Mouse (Mus musculus): ENCODE data around the gene Astn2. TPM values are rescaled to one million over a fixed set of nuclear protein-coding genes. Genes with fewer than 3 reads are reported as not detected.

Astn2 gene
- polyA plus RNA-seq, 1 experiment from 2014 or later = 1.9 TPM

GRCm38 (mm10) chr4:66302686-66303310 is 101.6 kb downstream of the Astn2 start:
- H3K9ac ChIP-seq = no peak overlapping the region
- no peaks in the 10 kb centered on the region for H3K9me3 ChIP-seq
- 77% methylated on average over 7 of the region's 7 CpGs for whole genome bisulfite sequencing
- no peak overlapping the region for H3K27ac ChIP-seq
- no peaks in the 10 kb centered on the region for H3K4me1 ChIP-seq
- no peak overlapping the region for H3K4me2 ChIP-seq (replicated peaks)
- no peak for ATAC-seq (ENCODE audit: low FRiP score, low read depth)
- H3K27me3 ChIP-seq = no peaks in the 10 kb centered on the region
- H3K36me3 ChIP-seq = no peaks in the 10 kb centered on the region
- no peak overlapping the region for H3K4me3 ChIP-seq

- no peak overlapping the region for H3K4me2 ChIP-seq (replicated peaks)
These were observed 119.4 kb downstream of the Astn2 start for GRCm38 (mm10) chr4:66285034-66285433.

GRCm38 (mm10) chr4:66276096-66276495 is 128.3 kb downstream of the Astn2 start:
- WGBS = 72% methylated on average over 4 of the region's 4 CpGs
- Histone ChIP-seq H3K27me3 (no peaks in the 10 kb centered on the region), H3K4me2 (replicated peaks) (no peak overlapping the region), H3K4me3 (no peak overlapping the region), H3K9ac (no peak overlapping the region), H3K4me1 (peaks cover 19% of the 10 kb centered on the region), H3K36me3 (no peaks in the 10 kb centered on the region), H3K9me3 (no peaks in the 10 kb centered on the region), H3K27ac (no peak overlapping the region)
- ATAC-seq (ENCODE audit: low FRiP score, low read depth) = no peak

More at GRCm38 (mm10) chr4:66285034-66285433, 119.4 kb downstream of the Astn2 start:
- H3K4me3 ChIP-seq = no peak overlapping the region
- H3K4me1 ChIP-seq = peaks cover 4% of the 10 kb centered on the region; the same call in 1 of the 2 replicates
- no peak for ATAC-seq (ENCODE audit: low FRiP score, low read depth)
- H3K9me3 ChIP-seq = no peaks in the 10 kb centered on the region
- H3K27me3 ChIP-seq = no peaks in the 10 kb centered on the region
- no peak overlapping the region for H3K9ac ChIP-seq
- no peak overlapping the region for H3K27ac ChIP-seq
- no peaks in the 10 kb centered on the region for H3K36me3 ChIP-seq

GRCm38 (mm10) chr4:66271550-66272117 is 132.8 kb downstream of the Astn2 start:
- Histone ChIP-seq H3K27me3 (no peaks in the 10 kb centered on the region), H3K9me3 (no peaks in the 10 kb centered on the region), H3K36me3 (no peaks in the 10 kb centered on the region), H3K4me1 (peaks cover 14% of the 10 kb centered on the region), H3K4me3 (no peak overlapping the region), H3K4me2 (replicated peaks) (0 out of 2 replicates have a peak overlapping the region, but pooled peaks have one; percentile 1), H3K9ac (no peak overlapping the region), H3K27ac (no peak overlapping the region)
- 33% methylated on average over 6 of the region's 6 CpGs for WGBS
- peak; percentile 78 for ATAC-seq (ENCODE audit: low FRiP score, low read depth)

GRCm38 (mm10) chr4:66264031-66264430 is 140.4 kb downstream of the Astn2 start:
- Histone ChIP-seq H3K9ac (no peak overlapping the region), H3K4me3 (no peak overlapping the region), H3K27me3 (no peaks in the 10 kb centered on the region), H3K27ac (no peak overlapping the region), H3K9me3 (no peaks in the 10 kb centered on the region), H3K36me3 (no peaks in the 10 kb centered on the region), H3K4me1 (no peaks in the 10 kb centered on the region), H3K4me2 (replicated peaks) (no peak overlapping the region)
- no peak for ATAC-seq (ENCODE audit: low FRiP score, low read depth)
- 85% methylated on average over 4 of the region's 4 CpGs for WGBS

- Histone ChIP-seq H3K9ac (no peak overlapping the region), H3K9me3 (no peaks in the 10 kb centered on the region), H3K27me3 (no peaks in the 10 kb centered on the region), H3K4me2 (replicated peaks) (no peak overlapping the region), H3K36me3 (no peaks in the 10 kb centered on the region), H3K4me3 (no peak overlapping the region), H3K4me1 (no peaks in the 10 kb centered on the region), H3K27ac (no peak overlapping the region)
- 83% methylated on average over 3 of the region's 3 CpGs for WGBS
- ATAC-seq (ENCODE audit: low FRiP score, low read depth) = no peak
These were observed 143.1 kb downstream of the Astn2 start for GRCm38 (mm10) chr4:66261276-66261675.

- no peak for ATAC-seq (ENCODE audit: low FRiP score, low read depth)
- H3K4me3 ChIP-seq = no peak overlapping the region
- no peaks in the 10 kb centered on the region for H3K27me3 ChIP-seq
- H3K9me3 ChIP-seq = no peaks in the 10 kb centered on the region
- H3K9ac ChIP-seq = no peak overlapping the region
- H3K27ac ChIP-seq = no peak overlapping the region
- no peaks in the 10 kb centered on the region for H3K4me1 ChIP-seq
- 81% methylated on average over 2 of the region's 2 CpGs for WGBS
- H3K36me3 ChIP-seq = no peaks in the 10 kb centered on the region
- no peak overlapping the region for H3K4me2 ChIP-seq (replicated peaks)
These were observed 145.5 kb downstream of the Astn2 start for GRCm38 (mm10) chr4:66258905-66259304.

GRCm38 (mm10) chr4:66254695-66255492 is 149.5 kb downstream of the Astn2 start:
- WGBS = 85% methylated on average over 4 of the region's 4 CpGs
- Histone ChIP-seq H3K9me3 (no peaks in the 10 kb centered on the region), H3K9ac (no peak overlapping the region), H3K36me3 (no peaks in the 10 kb centered on the region), H3K27me3 (no peaks in the 10 kb centered on the region), H3K4me2 (replicated peaks) (no peak overlapping the region), H3K27ac (no peak overlapping the region), H3K4me1 (no peaks in the 10 kb centered on the region), H3K4me3 (no peak overlapping the region)
- no peak for ATAC-seq (ENCODE audit: low FRiP score, low read depth)

- H3K4me3 ChIP-seq = no peak overlapping the region
- H3K4me2 ChIP-seq (replicated peaks) = no peak overlapping the region
- H3K4me1 ChIP-seq = 0 out of 2 replicates have a peak, but pooled peaks cover 7% of the 10 kb centered on the region
- no peak for ATAC-seq (ENCODE audit: low FRiP score, low read depth)
- H3K9ac ChIP-seq = no peak overlapping the region
- no peak overlapping the region for H3K27ac ChIP-seq
- H3K9me3 ChIP-seq = no peaks in the 10 kb centered on the region
- 31% methylated on average over 8 of the region's 8 CpGs for WGBS
- H3K27me3 ChIP-seq = no peaks in the 10 kb centered on the region
- H3K36me3 ChIP-seq = no peaks in the 10 kb centered on the region
These were observed 155.9 kb downstream of the Astn2 start for GRCm38 (mm10) chr4:66248521-66248920.

GRCm38 (mm10) chr4:66242683-66243082 is 161.7 kb downstream of the Astn2 start:
- Histone ChIP-seq H3K36me3 (no peaks in the 10 kb centered on the region), H3K4me1 (0 out of 2 replicates have a peak, but pooled peaks cover 4% of the 10 kb centered on the region), H3K9ac (no peak overlapping the region), H3K4me2 (replicated peaks) (no peak overlapping the region), H3K27me3 (no peaks in the 10 kb centered on the region), H3K4me3 (no peak overlapping the region), H3K27ac (no peak overlapping the region), H3K9me3 (no peaks in the 10 kb centered on the region)
- ATAC-seq (ENCODE audit: low FRiP score, low read depth) = no peak

GRCm38 (mm10) chr4:66232799-66233198 is 171.6 kb downstream of the Astn2 start:
- Histone ChIP-seq H3K4me2 (replicated peaks) (no peak overlapping the region), H3K27ac (no peak overlapping the region), H3K36me3 (no peaks in the 10 kb centered on the region), H3K9me3 (no peaks in the 10 kb centered on the region), H3K4me3 (no peak overlapping the region), H3K4me1 (peaks cover 11% of the 10 kb centered on the region; the same call in 1 of the 2 replicates), H3K9ac (no peak overlapping the region), H3K27me3 (no peaks in the 10 kb centered on the region)
- no peak for ATAC-seq (ENCODE audit: low FRiP score, low read depth)
- WGBS = 72% methylated on average over 3 of the region's 3 CpGs

- WGBS = 6% methylated on average over 2 of the region's 2 CpGs
- Histone ChIP-seq H3K4me2 (replicated peaks) (no peak overlapping the region), H3K9me3 (no peaks in the 10 kb centered on the region), H3K4me1 (peaks cover 11% of the 10 kb centered on the region; the same call in 1 of the 2 replicates), H3K27ac (no peak overlapping the region), H3K9ac (no peak overlapping the region), H3K27me3 (no peaks in the 10 kb centered on the region), H3K4me3 (no peak overlapping the region), H3K36me3 (no peaks in the 10 kb centered on the region)
- ATAC-seq (ENCODE audit: low FRiP score, low read depth) = peak; percentile 15; the same call in 1 of the 2 replicates
These were observed 172.1 kb downstream of the Astn2 start for GRCm38 (mm10) chr4:66232350-66232749.
